Mouse (Mus musculus): ENCODE results near the gene Zfc3h1. TPM values are rescaled to one million over a fixed set of nuclear protein-coding genes. Genes with fewer than 3 reads are reported as not detected.
A peak's percentile ranks its signal among the peaks of the same experiment; 100 is the strongest.

The Zfc3h1 gene
- total RNA-seq, 2 experiments from 2014 or later, result 47.7 to 65.8 TPM

DNA sequence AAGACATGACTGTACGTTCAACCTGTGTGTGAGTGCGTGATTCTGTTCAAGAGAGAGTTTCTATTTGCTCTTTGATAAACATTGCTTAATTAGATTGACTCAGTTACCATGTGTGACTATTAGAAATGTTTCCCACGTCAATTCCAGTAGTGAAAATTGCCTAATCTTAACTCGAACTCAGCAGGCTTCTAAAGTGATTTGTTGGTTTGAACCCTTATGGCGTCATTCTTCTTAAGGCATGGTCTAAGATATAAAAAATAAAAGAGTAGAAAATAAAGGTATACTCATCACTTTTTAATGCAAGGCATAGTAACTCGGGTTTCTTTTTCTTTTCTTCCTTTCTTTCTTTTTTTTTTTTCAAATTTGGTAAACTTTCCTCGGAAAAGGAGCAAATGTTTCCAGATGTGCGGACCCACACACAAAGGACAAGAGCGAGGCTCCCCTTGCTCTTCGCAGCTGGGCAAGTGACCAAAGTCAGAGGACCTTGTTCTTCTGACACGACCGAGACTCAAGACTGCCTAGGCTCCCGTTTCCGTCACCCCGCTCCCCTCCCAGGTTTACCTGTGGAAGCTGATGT is 1.0 kb upstream of the Zfc3h1 start:
- no peak for ATAC-seq (ENCODE audit: poor library complexity, severe bottlenecking)

DNA sequence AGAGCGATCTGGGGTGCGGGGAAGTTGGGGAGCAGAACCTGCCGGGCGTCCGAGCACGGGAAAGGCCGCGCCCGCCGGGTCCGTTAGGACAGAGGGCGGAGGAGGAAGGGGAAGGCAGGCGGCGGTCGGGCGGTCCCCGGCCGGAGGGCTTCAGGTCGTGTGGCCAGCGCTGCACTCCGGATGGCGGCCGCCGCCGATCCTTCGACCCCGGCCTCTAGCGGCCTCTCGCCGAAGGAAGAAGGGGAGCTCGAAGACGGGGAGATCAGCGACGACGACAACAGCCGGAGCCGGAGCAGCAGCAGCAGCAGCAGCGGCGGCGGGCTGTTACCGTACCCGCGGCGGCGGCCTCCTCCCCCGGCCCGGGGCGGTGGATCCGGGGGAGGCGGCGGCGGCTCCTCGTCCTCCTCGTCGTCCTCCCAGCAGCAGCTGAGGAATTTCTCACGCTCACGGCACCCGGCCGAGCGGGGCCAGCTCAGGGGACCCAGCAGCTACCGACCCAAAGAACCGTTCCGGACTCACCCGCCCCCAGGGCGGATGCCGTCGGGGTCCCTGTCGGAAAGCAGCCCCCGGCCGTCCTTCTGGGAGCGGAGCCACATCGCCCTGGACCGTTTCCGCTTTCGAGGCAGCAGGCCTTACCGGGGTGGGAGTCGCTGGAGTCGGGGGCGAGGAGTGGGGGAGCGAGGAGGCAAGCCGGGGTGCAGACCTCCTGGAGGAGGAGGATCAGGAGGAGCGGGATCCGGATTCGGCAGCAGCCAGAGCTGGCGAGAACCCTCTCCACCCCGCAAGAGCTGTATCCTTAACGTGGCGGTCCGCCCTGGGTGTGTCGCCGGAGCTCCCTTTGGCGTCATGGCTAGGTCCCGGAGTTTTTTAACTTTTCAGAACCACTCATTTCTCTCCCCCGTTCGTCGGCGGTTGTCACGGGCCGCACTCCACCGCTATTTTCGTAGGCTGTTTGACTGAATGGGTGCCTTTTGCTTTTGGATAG is 551 bp downstream of the Zfc3h1 start:
- peak; percentile 31 for ATAC-seq (ENCODE audit: poor library complexity, severe bottlenecking)

DNA sequence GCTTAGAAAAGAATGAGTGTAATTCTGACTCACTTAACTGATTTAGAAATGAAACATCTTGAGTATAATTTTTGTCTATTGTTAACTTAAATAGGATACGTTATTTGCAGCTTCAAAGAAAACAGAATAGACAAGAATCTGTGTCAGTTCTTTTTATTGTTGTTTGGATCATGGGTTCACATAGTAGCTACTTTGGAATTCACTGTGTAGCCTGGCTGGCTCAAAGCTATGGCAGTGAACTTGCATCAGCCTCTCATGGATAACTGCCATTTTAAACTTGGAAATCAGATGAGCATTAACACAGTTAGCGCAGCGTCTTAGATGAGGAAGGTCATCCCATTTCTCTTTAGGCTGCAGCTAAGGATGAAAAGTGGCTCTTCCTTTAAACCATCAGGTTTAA is 3.1 kb downstream of the Zfc3h1 start:
- no peak for ATAC-seq (ENCODE audit: poor library complexity, severe bottlenecking)

DNA sequence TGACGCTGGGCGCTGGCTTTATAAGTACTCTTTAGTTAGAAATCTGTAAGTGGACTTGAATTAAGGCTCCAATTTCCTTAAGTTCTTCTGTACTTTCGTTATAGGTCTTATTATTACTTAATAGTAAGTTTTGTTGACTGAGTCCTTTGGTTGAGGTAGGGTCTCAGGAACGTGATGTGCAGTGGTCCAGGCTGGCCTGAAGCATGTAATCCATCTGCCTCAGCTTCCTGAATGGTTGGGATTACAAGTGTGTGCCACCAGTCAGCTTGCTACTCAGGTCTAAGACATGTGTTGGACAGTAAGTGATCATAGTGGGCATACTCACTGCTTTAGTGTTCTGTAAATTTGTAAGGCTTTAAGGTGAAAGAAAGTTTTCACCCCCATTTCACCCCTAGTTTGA is 6.3 kb downstream of the Zfc3h1 start:
- no peak for ATAC-seq (ENCODE audit: poor library complexity, severe bottlenecking)

DNA sequence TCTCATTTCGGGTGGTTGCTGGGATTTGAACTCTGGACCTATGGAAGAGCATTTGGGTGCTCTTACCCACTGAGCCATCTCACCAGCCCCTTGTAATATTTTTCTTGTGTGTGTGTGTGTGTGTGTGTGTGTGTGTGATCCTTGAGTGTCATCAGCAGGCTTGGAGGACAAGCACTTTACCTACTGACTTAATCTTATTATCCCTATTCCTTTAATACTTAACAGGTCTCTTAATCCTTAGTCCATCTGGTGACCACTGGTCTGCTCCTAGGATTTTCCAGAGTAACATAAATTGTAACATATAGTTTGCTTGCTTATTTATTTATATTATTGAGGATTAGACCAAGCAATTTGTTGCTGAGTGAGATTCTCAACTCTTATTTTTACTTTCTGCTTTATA is 7.1 kb downstream of the Zfc3h1 start:
- no peak for ATAC-seq (ENCODE audit: poor library complexity, severe bottlenecking)

DNA sequence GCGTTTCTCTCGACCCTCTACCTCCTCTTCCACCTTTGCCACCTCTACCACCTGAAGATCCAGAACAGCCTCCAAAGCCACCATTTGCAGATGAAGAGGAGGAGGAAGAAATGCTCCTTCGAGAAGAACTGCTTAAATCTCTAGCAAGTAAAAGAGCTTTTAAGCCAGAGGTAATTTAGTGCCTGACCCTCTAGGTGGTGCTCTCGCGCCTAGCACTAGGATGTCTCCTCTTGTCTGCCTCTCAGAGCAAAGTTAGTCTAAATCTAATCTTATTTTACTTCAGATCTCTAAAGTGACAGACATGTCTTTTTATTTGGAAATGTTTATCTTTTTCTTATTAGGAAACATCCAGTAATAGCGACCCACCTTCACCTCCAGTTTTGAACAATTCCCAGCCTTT is 21.6 kb downstream of the Zfc3h1 start:
- ATAC-seq (ENCODE audit: poor library complexity, severe bottlenecking), result peak; percentile 71

DNA sequence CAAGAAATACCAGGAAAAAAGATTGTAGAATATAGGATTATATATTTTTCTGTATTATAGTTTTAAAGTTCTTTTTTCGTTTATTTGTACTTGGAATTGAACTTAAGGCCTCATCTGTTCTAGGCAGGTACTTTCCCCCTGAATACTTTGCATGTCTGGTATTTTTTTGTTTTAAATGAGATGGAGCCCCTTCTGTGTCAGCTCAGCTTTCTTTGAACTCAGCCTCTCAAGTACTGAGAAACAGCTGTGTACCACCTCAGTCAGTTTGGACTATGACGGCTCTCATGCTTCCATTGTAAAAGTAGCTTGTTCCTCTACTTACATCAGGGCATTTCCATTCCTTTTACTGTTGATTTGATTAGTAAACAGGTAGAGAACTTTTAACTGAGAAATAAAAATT is 28.7 kb downstream of the Zfc3h1 start:
- no peak for ATAC-seq (ENCODE audit: poor library complexity, severe bottlenecking)

DNA sequence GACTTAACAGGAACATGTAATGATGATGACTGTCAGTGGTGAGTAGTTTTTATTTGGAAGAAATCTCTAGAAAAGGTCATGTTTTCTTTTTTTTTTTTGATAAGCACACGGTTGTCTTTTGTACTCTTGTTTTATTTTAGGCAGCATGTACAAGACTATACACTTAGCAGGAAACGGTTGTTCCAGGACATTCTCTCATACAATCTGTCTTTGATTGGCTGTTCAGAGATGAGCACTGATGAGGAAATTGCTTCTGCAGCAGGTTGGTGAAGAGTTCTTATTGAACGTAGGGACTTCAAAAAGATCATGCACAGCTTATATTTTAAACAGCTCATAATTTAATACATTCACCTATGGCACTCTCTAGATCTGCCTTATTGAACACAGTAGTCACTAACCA is 29.3 kb downstream of the Zfc3h1 start:
- no peak for ATAC-seq (ENCODE audit: poor library complexity, severe bottlenecking)

DNA sequence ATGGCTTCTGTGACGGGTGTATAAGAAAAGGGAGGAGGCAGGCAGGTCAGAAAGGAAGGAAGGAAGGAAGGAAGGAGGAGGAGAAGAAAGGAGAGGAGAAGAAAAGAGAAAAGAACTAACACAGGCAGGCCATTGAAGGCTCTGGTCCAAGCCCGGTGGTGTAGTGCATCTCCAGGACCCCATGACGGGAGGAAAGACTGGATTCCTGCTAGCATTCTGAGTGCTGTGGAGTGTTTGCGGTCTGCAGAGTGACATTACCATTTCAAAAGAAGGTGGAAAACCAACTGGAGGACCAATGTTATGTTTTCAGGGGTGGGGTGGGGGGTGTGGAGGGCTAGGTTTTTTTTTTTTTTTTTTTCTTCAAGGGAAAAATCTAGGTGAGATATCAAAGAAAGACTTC is 37.2 kb downstream of the Zfc3h1 start:
- ATAC-seq (ENCODE audit: poor library complexity, severe bottlenecking), result no peak

DNA sequence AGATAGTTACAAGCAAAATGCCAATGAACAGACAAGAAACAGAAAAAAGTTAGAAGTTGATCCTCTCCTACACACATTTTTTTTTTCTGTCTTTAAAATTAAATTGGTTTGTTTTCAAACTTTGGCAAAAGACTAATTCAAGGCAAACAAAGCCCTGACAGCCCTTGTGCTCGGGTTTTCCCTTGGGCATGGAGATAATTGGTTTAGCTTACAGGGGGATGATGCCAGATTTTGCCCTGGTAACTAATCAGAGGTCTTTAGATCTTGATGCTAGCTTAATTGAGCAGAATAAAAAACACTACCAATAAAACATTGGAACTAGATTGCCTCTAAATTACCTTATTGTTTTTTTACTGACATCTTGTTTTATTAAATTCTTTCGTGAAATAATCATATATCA is 40.6 kb downstream of the Zfc3h1 start:
- no peak for ATAC-seq (ENCODE audit: poor library complexity, severe bottlenecking)

DNA sequence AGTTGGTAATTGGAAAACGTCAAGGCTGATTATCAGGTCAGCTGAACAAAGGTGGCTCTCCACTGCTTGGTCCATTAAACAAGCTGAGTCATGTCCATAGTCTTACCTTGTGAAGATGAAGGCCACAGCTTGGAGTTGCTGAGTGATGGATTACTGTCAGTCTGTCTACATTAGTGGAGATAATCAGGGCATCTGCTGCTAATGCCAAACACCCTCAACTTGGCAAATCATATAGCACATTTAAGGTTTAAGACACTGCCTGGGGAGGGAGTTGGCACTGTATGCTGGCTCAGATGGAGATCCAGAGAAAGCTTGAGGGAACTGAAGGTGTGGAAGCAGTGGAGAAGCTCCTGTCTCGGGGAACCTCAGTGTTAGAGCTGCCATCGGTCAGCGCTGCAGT is 52.5 kb downstream of the Zfc3h1 start:
- ATAC-seq (ENCODE audit: poor library complexity, severe bottlenecking), result no peak

DNA sequence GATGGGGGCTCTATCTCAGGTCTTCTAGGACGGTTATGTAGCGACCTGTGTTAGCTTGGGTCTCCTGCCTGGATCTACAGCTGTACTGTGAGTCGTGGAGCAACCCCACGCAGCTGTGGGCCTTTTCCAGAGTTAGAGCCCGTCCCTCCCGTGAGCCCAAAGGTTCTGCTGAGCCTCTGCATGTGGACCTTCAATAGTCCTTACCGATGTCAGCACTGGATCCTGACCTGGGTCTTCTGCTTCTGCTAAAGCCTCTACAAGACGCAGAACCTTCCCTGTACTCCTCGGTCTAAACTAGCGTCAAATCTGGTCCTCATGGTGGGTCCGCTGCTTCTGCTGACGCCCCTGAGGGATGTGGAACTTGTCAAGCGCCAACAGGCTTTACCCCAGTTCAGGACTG is 63.9 kb downstream of the Zfc3h1 start:
- ATAC-seq (ENCODE audit: poor library complexity, severe bottlenecking), result no peak

DNA sequence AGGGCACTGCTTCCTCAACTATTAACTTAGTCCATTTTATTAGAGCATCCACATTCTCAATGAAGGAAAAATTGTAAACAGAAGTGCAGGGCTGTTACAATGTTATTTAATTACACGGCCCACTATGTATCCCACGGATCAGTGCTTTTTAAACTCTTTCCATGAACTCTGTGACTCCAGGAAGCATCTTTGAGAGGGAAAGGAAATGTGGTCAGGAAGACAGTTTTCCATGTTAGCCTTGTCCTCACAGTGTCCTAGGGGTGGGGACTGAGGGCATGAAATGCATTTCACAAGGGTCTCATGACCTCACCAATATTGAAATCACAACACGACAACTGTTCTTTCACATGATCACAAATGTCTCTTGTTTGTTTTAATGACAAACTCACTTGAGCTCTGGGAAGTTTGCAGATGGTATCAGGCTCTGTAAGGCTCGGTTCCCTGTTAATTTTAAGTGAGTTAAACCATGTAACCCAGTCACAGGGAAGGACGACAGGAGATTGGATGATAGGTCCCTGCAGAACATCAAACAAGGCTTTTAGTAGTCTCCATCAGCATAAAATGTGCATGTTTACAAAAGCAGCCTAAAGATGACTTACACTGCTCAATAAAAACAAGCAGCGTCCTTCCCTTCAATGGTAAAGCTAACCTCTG is 72.7 kb downstream of the Zfc3h1 start:
- ATAC-seq (ENCODE audit: poor library complexity, severe bottlenecking), result no peak

DNA sequence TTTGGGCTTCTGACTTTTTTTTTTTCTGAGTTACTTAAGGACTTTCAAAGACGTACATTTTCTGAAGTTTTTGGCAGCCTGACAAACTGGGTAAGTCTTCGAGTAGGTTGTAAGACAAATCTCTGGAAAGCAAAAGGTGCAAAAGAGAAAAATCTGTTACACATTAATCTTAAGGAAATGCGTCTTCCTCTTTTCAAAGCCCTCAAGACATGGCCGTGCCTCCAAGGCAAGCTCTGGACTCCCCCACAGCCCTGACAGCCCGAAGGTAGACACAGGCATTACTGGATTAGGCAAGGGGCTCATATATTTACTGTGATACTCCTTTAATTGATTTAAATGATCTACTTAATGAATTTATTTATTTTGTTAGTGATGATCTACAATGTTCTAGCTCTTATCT is 77.9 kb downstream of the Zfc3h1 start:
- ATAC-seq (ENCODE audit: poor library complexity, severe bottlenecking), result no peak

DNA sequence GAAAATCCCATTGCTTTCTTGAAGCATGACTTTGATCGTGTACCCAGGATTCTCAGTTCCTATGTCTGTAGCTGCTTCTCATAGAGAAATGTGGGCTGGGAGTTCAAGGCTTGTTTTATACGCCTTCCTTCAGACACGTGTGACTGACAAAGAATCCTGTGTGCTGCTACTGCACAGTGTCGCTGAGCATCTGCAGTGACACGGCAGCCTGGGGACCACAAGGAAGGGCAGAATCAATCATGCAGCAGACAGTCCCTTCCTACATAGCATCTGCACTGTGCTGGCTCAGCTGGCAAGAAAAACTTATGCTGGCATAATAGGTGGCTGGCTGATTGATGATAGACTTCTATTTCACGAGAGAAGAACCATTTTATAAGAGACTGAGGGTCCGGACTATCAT is 80.3 kb downstream of the Zfc3h1 start:
- no peak for ATAC-seq (ENCODE audit: poor library complexity, severe bottlenecking)

DNA sequence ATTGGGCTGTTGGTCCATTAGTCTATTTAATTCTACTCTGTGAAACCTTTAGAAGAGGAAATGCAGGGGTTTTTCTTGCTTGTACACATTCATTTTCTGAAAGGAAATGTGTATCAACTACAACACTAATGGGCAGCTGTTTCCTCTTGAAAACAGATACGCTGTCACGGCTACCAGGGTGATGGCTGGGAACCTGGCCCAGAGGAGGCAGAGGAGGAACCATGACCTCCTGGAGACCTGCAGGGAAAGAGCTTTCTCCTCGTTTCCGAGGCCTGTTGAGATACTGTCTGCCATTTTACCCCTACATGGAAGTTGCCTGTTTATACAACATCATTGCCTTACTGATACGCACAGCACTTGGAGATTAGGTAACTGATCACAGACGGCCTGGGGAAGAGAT is 81.0 kb downstream of the Zfc3h1 start:
- no peak for ATAC-seq (ENCODE audit: poor library complexity, severe bottlenecking)

DNA sequence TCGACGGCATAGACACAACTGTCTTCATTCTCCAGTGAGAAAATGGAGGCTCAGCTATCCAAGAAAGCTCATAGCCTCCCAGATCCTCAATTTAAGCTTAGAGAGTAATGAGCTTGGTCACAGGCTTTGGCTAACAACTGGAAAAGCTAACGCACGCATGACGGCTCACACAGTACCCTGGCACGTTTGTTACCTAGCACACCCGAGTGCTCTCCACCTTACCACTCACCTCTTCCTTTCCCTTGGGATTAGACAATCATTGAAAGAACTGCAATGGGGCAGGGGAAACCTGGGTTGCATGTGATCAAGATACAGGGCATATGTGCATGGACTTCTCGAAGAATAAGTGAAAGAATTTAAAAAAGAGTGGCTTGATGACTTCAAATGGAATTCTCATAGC is 83.2 kb downstream of the Zfc3h1 start:
- no peak for ATAC-seq (ENCODE audit: poor library complexity, severe bottlenecking)

DNA sequence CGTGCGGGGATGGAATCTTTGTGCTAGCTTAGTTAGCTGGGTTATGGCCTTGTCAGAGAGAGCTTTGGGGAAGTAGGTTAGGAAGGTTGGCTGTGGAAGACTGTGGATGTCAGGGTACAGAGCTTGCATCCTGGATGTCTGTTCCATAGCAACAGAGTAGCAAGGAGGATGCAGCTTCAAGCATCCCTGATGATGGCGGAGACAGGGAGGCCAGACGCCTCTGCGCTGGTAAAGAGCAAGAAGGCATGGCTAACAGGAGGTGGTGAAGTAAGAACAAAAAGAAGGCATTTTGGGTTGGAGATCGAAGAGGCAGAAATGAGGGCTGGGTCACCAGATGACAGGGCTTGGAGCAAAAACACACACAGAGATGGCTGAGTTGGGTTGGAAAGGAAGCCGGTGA is 83.9 kb downstream of the Zfc3h1 start:
- no peak for ATAC-seq (ENCODE audit: poor library complexity, severe bottlenecking)

DNA sequence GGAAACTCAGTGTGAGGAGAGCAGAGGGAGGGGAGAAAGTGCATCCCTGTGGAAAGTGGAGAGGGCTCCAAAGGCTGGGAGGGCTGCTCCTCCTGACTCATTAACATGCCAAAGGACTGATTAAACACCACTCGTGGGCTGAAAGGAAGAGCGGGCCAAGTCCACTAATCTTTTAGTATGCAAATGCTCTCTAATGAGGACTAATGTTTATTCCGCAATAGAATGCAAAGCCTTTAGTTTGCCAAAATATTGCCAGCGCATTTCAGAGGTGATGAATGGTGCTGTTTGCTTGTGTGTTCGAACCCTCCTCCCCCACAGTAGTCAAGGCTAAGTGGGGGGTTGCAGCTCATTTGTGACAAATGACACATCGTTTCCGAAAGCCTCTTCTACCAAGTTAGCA is 84.3 kb downstream of the Zfc3h1 start:
- no peak for ATAC-seq (ENCODE audit: poor library complexity, severe bottlenecking)

DNA sequence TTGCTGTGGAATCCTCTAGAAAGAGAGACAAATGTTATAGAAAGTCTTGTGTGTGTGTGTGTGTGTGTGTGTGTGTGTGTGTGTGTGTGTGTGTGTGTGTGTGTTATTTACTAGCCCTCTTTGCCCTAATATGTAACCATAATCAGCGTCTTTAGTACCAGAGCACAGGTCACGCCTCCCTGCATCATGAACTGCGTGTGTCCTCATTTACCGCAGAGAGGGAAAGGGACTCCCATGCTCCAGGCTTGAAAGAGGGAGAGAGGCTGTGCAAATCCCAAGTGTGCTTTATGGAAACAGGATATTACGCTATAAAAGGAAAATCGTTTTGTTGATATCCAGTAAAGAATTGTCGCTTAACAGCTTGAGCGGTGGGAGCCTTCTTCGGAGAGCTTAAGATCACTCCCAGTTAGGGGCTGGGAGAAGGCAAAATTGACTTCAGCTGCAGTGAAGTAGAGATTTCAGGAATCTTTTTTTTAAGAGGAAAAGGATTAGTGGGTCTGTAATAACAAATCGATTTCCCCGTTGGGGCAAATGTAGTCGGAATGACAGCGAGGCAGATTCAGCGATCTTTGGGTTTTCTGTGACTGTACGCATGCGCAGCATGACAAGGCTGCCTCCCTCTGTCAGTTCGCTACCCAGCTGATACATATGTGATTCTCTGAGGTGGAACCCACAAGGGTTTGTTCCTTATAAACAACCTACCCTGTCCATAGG is 86.0 kb downstream of the Zfc3h1 start:
- no peak for ATAC-seq (ENCODE audit: poor library complexity, severe bottlenecking)

DNA sequence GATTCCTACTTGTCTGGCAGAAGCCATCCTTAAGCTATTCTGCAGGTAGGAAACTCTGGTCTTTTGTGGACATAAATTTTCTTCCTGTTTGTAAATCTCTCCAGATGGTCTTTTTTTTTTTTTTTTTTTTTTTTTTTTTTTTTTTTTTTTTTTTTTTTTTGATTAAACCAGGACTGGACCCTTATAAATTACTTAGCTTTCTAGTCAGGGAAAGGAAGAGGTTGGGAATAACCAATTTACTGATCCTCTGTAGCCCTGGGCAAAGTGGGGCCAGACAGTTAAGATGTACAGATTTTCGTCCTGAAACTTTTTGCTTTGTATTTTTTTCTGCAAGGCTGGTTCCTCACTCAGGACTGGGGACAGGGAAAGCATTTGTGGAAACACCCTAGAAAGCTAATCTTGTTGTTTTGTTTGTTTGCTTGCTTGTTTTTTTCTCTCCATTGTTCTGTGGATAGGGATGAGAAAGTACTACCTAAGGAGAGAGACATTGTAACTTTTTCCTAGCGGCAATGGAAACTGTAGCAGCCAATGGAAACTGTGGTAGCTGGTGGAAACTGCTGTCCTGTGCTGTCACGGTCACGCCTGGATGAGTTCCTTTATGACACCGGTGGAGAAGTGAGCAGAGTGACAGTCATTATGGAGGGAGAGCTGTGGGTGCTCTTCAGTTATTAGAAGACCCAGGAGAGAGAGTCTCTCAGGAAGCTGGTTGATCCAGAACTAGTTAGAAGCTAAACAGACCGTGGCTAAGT is 88.6 kb downstream of the Zfc3h1 start:
- no peak for ATAC-seq (ENCODE audit: poor library complexity, severe bottlenecking)
